Mouse (Mus musculus) megakaryocyte, embryonic 14.5 days (primary cell): Measurements from ENCODE around the gene Osbpl11.

Experiments used
- FLI1 ChIP-seq: IDR thresholded peaks from 2 replicates; pipeline ENCODE4 v1.6.1; 2012; ENCODE audit warnings: low read length, inconsistent platforms, mixed read lengths
- GATA1 ChIP-seq: IDR thresholded peaks from 3 replicates; pipeline ENCODE4 v1.6.1; 2012; ENCODE audit warnings: mixed read lengths, low read length, inconsistent platforms, borderline replicate concordance

DNA sequence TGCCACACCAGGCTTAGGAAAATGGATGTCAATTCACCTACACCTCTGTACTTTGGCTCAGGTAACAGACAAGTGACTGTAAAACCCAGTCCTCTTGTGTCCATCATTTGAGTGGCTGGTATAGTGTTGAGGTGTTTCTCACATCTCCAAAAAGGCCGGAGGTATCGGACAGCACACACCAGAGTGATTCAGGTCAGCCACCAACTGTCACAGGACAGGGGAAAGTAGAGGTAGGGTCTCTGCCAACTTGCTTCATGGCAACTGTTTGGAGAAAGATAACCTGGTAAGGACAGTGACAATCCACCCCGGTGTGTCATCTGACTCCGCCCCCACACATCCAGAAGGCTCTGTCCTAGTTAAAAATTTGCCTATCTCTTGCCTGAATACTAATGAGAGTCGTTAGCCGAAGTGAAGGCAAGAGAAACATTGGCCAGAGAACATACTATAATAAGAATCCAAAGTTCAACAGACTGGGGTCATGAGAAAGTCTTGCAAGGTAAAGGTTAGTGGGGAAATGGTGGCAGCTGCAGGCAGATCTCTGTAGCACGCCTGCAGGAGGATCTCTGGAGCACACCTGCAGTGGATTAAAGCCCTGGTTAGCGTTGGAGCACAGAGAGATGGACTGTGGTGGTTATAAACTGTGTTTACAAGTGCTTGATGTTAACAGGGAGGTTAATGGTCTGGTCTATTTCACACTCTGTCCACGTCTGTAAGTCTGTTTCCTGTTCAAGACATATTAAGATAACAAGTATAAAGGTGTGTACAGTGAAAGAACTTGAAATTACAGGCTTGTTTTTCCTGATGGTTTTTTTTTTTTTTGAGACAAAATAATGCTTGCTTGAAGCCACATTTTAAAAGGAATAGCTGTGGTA lies 13.9 kb upstream of the Osbpl11 start:
- no peak for TF ChIP-seq GATA1
- no peak for TF ChIP-seq FLI1
